Mouse (Mus musculus) layer of hippocampus, adult 8-10 months (tissue): ENCODE results near the gene Gm19935. TPM values are rescaled to one million over a fixed set of nuclear protein-coding genes. Genes with fewer than 3 reads are reported as not detected.

Experiments
- DNase-seq, 2 experiments: peaks; one replicate each; pipeline ENCODE4 v3.0.0; 2022; ENCODE audit warnings: low spot score in 2 of 2
- total RNA-seq, 4 experiments: library from RNA; stranded (reverse); gene quantifications; 2 replicates each; pipeline ENCODE4 v1.2.4; 2022

Gene Gm19935
- 1 to 10 TPM; 2.9 to 3.9 (median 3.7) TPM for total RNA-seq

- no peak for DNase-seq
Measured at GRCm38 (mm10) chr8:90817293-90817692, at the start of gene Gm19935. Gene Gm19935, minus strand, starts transcription at chr8:90817393.

GRCm38 (mm10) chr8:90862038-90862437 is 44.8 kb upstream of the Gm19935 start:
- DNase-seq = peak; percentile 55 to 58

- peak; percentile 58 to 66 for DNase-seq
Measured at GRCm38 (mm10) chr8:90861266-90861944, 44.2 kb upstream of the Gm19935 start.

- no peak for DNase-seq
Measured at GRCm38 (mm10) chr8:90858071-90858470, 40.9 kb upstream of the Gm19935 start.

- no peak for DNase-seq
Measured at GRCm38 (mm10) chr8:90856952-90857351, 39.8 kb upstream of the Gm19935 start.

GRCm38 (mm10) chr8:90856171-90856570 is 39.0 kb upstream of the Gm19935 start:
- DNase-seq = no peak

- no peak for DNase-seq
Measured at GRCm38 (mm10) chr8:90854671-90855161, 37.5 kb upstream of the Gm19935 start.

- no peak for DNase-seq
Measured at GRCm38 (mm10) chr8:90853971-90854670, 36.9 kb upstream of the Gm19935 start.

GRCm38 (mm10) chr8:90851544-90851943 is 34.4 kb upstream of the Gm19935 start:
- DNase-seq = no peak

GRCm38 (mm10) chr8:90849462-90850050 is 32.4 kb upstream of the Gm19935 start:
- peak in 1 of 2 experiments; percentile 55 for DNase-seq

GRCm38 (mm10) chr8:90847980-90848379 is 30.8 kb upstream of the Gm19935 start:
- DNase-seq = no peak

GRCm38 (mm10) chr8:90844179-90844967 is 27.2 kb upstream of the Gm19935 start:
- no peak for DNase-seq

GRCm38 (mm10) chr8:90843127-90843526 is 25.9 kb upstream of the Gm19935 start:
- DNase-seq = no peak

- DNase-seq = no peak
Measured at GRCm38 (mm10) chr8:90841321-90841720, 24.1 kb upstream of the Gm19935 start.

GRCm38 (mm10) chr8:90839725-90840714 is 22.8 kb upstream of the Gm19935 start:
- no peak for DNase-seq

- DNase-seq = no peak
Measured at GRCm38 (mm10) chr8:90837440-90837839, 20.2 kb upstream of the Gm19935 start.

- DNase-seq = no peak
Measured at GRCm38 (mm10) chr8:90834321-90834672, 17.1 kb upstream of the Gm19935 start.

- DNase-seq = no peak
Measured at GRCm38 (mm10) chr8:90833628-90834320, 16.6 kb upstream of the Gm19935 start.

GRCm38 (mm10) chr8:90832576-90833289 is 15.5 kb upstream of the Gm19935 start:
- no peak for DNase-seq
